Mouse (Mus musculus): ENCODE measurements around the gene Lmo7. TPM values are rescaled to one million over a fixed set of nuclear protein-coding genes. Genes with fewer than 3 reads are reported as not detected.

The Lmo7 gene
- polyA plus RNA-seq, 1 experiment from 2014 or later, result 3.6 TPM

GRCm38 (mm10) chr14:101953793-101954468, 224.2 kb downstream of the Lmo7 start:
- H3K4me3 ChIP-seq (ENCODE audit: low read depth, low read length), result no peak overlapping the region
- no peaks in the 10 kb centered on the region for H3K27me3 ChIP-seq (ENCODE audit: control insufficient read depth, insufficient read depth, low read depth, low read length)
- no peak for ATAC-seq (ENCODE audit: low read depth)
- no peaks in the 10 kb centered on the region for H3K36me3 ChIP-seq (ENCODE audit: control insufficient read depth, insufficient read depth)
- no peak overlapping the region for H3K9ac ChIP-seq (ENCODE audit: low read depth, low read length)
- no peak overlapping the region for H3K27ac ChIP-seq (ENCODE audit: low read length)
- H3K4me1 ChIP-seq (ENCODE audit: control insufficient read depth, low read depth, low read length), result no peaks in the 10 kb centered on the region
- no peak overlapping the region for H3K4me2 ChIP-seq (ENCODE audit: low read depth, low read length)
- 46% methylated on average over 9 of the region's 9 CpGs for WGBS (ENCODE audit: insufficient replicate concordance)
- H3K9me3 ChIP-seq (replicated peaks; ENCODE audit: control insufficient read depth, low read length), result no peaks in the 10 kb centered on the region

DNA sequence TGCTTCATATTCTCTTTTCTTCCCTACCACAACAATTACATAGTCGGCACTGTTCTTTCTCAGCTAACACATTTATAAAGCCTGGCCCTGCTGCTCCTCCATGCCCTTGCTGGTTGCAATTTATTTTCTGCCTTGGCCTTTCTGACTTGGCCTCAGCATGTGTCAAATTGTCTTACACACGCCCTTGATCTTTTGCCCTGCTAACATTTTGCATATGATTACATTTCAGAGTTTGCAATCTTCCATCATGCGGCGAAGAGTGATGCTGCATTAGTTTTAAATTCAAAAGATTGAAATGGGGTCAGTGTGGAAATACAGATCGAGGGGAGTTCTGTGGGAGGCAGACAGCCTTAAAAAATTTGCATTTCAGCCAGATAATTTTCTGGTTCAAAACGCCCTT, 234.6 kb downstream of the Lmo7 start:
- WGBS (ENCODE audit: insufficient replicate concordance), result 61% methylated on average over 6 of the region's 6 CpGs
- H3K9me3 ChIP-seq (replicated peaks; ENCODE audit: control insufficient read depth, low read length), result no peaks in the 10 kb centered on the region
- no peak for ATAC-seq (ENCODE audit: low read depth)
- H3K4me1 ChIP-seq (ENCODE audit: control insufficient read depth, low read depth, low read length), result no peaks in the 10 kb centered on the region
- no peak overlapping the region for H3K4me3 ChIP-seq (ENCODE audit: low read depth, low read length)
- no peak overlapping the region for H3K4me2 ChIP-seq (ENCODE audit: low read depth, low read length)
- H3K36me3 ChIP-seq (ENCODE audit: control insufficient read depth, insufficient read depth), result no peaks in the 10 kb centered on the region
- no peak overlapping the region for H3K27ac ChIP-seq (ENCODE audit: low read length)
- H3K9ac ChIP-seq (ENCODE audit: low read depth, low read length), result no peak overlapping the region
- no peaks in the 10 kb centered on the region for H3K27me3 ChIP-seq (ENCODE audit: control insufficient read depth, insufficient read depth, low read depth, low read length)

DNA sequence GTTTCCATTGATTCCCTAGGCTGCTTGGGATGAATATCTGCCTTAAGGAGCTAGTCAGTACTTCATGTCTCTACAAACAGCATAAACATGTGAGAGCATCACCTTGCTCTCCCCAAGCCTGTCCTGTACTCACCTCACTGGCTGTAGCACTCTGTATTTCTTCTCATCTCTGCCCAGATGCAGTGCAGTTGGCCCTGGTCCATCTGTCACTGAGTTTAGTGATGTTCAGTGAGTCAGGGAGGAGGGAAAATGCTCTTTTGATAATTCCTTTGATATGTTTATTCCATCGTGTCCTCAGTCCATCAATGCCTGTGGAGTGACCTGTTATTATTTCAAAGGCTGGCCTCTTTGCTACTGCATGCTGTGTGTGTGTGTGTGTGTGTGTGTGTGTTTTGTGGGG, 235.2 kb downstream of the Lmo7 start:
- H3K27ac ChIP-seq (ENCODE audit: low read length), result no peak overlapping the region
- ATAC-seq (ENCODE audit: low read depth), result no peak
- no peak overlapping the region for H3K9ac ChIP-seq (ENCODE audit: low read depth, low read length)
- H3K4me1 ChIP-seq (ENCODE audit: control insufficient read depth, low read depth, low read length), result no peaks in the 10 kb centered on the region
- no peaks in the 10 kb centered on the region for H3K27me3 ChIP-seq (ENCODE audit: control insufficient read depth, insufficient read depth, low read depth, low read length)
- WGBS (ENCODE audit: insufficient replicate concordance), result 43% methylated on average over 1 of the region's 1 CpGs
- no peaks in the 10 kb centered on the region for H3K9me3 ChIP-seq (replicated peaks; ENCODE audit: control insufficient read depth, low read length)
- H3K36me3 ChIP-seq (ENCODE audit: control insufficient read depth, insufficient read depth), result no peaks in the 10 kb centered on the region
- H3K4me3 ChIP-seq (ENCODE audit: low read depth, low read length), result no peak overlapping the region
- H3K4me2 ChIP-seq (ENCODE audit: low read depth, low read length), result no peak overlapping the region

DNA sequence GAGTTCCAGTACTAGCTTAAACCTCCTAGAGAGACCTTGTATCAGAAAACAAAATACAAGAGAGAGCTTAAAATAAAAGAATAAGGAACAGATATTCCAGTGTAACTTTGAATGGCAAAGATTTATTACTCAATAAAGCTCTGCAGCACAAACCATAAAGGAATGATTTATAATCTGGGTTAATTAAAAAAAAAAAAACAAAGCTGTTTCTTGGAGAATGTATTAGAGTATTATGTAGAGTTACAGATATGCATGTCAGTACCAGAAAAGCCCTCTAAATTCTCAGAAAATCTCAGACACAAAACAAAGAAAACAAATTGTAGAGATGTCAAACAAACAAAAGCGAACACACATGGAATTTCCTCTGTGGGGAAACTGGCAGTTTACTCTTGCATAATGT, 243.0 kb downstream of the Lmo7 start:
- 46% methylated on average over 1 of the region's 1 CpGs for WGBS (ENCODE audit: insufficient replicate concordance)
- Histone ChIP-seq H3K36me3 (ENCODE audit: control insufficient read depth, insufficient read depth) (no peaks in the 10 kb centered on the region), H3K4me2 (ENCODE audit: low read depth, low read length) (no peak overlapping the region), H3K4me3 (ENCODE audit: low read depth, low read length) (no peak overlapping the region), H3K9me3 (replicated peaks; ENCODE audit: control insufficient read depth, low read length) (no peaks in the 10 kb centered on the region), H3K4me1 (ENCODE audit: control insufficient read depth, low read depth, low read length) (no peaks in the 10 kb centered on the region), H3K27me3 (ENCODE audit: control insufficient read depth, insufficient read depth, low read depth, low read length) (no peaks in the 10 kb centered on the region), H3K9ac (ENCODE audit: low read depth, low read length) (no peak overlapping the region), H3K27ac (ENCODE audit: low read length) (no peak overlapping the region)
- no peak for ATAC-seq (ENCODE audit: low read depth)

GRCm38 (mm10) chr14:101973171-101973570, 243.4 kb downstream of the Lmo7 start:
- Histone ChIP-seq H3K36me3 (ENCODE audit: control insufficient read depth, insufficient read depth) (no peaks in the 10 kb centered on the region), H3K27me3 (ENCODE audit: control insufficient read depth, insufficient read depth, low read depth, low read length) (no peaks in the 10 kb centered on the region), H3K9me3 (replicated peaks; ENCODE audit: control insufficient read depth, low read length) (no peaks in the 10 kb centered on the region), H3K4me3 (ENCODE audit: low read depth, low read length) (no peak overlapping the region), H3K4me1 (ENCODE audit: control insufficient read depth, low read depth, low read length) (no peaks in the 10 kb centered on the region), H3K27ac (ENCODE audit: low read length) (no peak overlapping the region), H3K4me2 (ENCODE audit: low read depth, low read length) (no peak overlapping the region), H3K9ac (ENCODE audit: low read depth, low read length) (no peak overlapping the region)
- WGBS (ENCODE audit: insufficient replicate concordance), result 51% methylated on average over 6 of the region's 6 CpGs
- no peak for ATAC-seq (ENCODE audit: low read depth)

DNA sequence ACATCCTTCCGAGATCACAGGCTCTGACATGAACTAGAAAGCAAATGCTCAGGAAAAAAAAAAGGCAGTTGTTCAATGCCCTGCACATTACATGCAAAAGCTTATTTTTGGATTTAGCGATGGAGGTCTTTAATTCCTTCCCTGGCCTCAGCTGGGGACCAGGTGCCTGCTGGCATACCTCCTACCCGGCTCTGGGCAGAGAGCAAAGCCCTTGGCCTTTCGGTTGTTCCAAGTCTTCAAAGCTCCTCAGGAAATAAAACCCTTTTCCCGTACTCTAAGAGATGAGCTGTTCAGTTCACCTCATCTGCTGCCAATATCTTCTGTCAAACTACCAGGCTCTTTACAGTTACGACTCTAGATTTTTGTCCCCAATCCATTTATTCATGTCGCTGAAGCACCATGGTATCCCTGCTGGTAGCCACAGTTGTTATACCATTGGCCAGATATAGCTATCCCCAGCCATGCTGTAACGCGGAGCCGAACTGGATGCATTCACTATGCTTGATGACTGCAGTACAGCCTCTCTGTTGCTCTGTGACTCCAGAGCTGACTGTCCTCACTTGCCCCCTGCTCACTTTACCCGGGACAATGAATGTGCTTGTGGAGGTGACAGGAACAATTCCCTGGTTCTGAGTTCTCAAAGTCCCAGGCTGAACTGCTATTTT, 246.4 kb downstream of the Lmo7 start:
- Histone ChIP-seq H3K27ac (ENCODE audit: low read length) (no peak overlapping the region), H3K36me3 (ENCODE audit: control insufficient read depth, insufficient read depth) (no peaks in the 10 kb centered on the region), H3K4me3 (ENCODE audit: low read depth, low read length) (no peak overlapping the region), H3K9ac (ENCODE audit: low read depth, low read length) (no peak overlapping the region), H3K27me3 (ENCODE audit: control insufficient read depth, insufficient read depth, low read depth, low read length) (no peaks in the 10 kb centered on the region), H3K4me2 (ENCODE audit: low read depth, low read length) (no peak overlapping the region), H3K4me1 (ENCODE audit: control insufficient read depth, low read depth, low read length) (no peaks in the 10 kb centered on the region), H3K9me3 (replicated peaks; ENCODE audit: control insufficient read depth, low read length) (no peaks in the 10 kb centered on the region)
- WGBS (ENCODE audit: insufficient replicate concordance), result 71% methylated on average over 11 of the region's 11 CpGs
- no peak for ATAC-seq (ENCODE audit: low read depth)

Other genes with a start within 250 kb of the Lmo7 start
- 1.5 and 2.0 TPM in 2 replicates for gene Tbc1d4, start 120.8 kb upstream of the Lmo7 start, polyA plus RNA-seq (2015; fragmentation: Nextera tagmentation; extraction: Ambion mirVana)
- gene Commd6, start 89.3 kb upstream of the Lmo7 start, polyA plus RNA-seq (2015; fragmentation: Nextera tagmentation; extraction: Ambion mirVana), result 35.7 and 41.1 TPM in 2 replicates
- gene Uchl3, start 76.0 kb upstream of the Lmo7 start, polyA plus RNA-seq (2015; fragmentation: Nextera tagmentation; extraction: Ambion mirVana), result 40.3 and 43.6 TPM in 2 replicates
- not detected in 2 replicates for gene Gm9922, start 143 bp upstream of the Lmo7 start, polyA plus RNA-seq (2015; fragmentation: Nextera tagmentation; extraction: Ambion mirVana)

Measured in liver, embryonic 16.5 days (tissue).